Mouse (Mus musculus): ENCODE data around the gene Crtap. TPM values are rescaled to one million over a fixed set of nuclear protein-coding genes. Genes with fewer than 3 reads are reported as not detected.

Gene Crtap
- polyA plus RNA-seq, 1 experiment, result 9.0 TPM

GRCm38 (mm10) chr9:114389371-114389904 lies 1.0 kb downstream of the Crtap start:
- TF ChIP-seq CTCF (IDR thresholded peaks at IDR 0.05; ENCODE audit: control insufficient read depth, insufficient read depth, low read length) (peak; percentile 25; the same call in 1 of the 2 replicates), POLR2A (IDR thresholded peaks at IDR 0.05; ENCODE audit: borderline replicate concordance, control insufficient read depth, low read depth, low read length) (no peak)
- no peak overlapping the region for H3K27ac ChIP-seq (ENCODE audit: control insufficient read depth, insufficient read depth, low read depth, low read length, poor library complexity)
- H3K4me3 ChIP-seq (replicated peaks; ENCODE audit: control insufficient read depth, low read depth, low read length), result peak overlapping the region; percentile 41
- 84% methylated on average over 8 of the region's 8 CpGs for whole genome bisulfite sequencing
- H3K4me1 ChIP-seq (ENCODE audit: control insufficient read depth, insufficient read depth, low read length), result no peaks in the 10 kb centered on the region

- TF ChIP-seq POLR2A (IDR thresholded peaks at IDR 0.05; ENCODE audit: borderline replicate concordance, control insufficient read depth, low read depth, low read length), result no peak
- TF ChIP-seq CTCF (IDR thresholded peaks at IDR 0.05; ENCODE audit: control insufficient read depth, insufficient read depth, low read length), result no peak
- Histone ChIP-seq H3K4me3 (replicated peaks; ENCODE audit: control insufficient read depth, low read depth, low read length) (no peak overlapping the region), H3K4me1 (ENCODE audit: control insufficient read depth, insufficient read depth, low read length) (no peaks in the 10 kb centered on the region), H3K27ac (ENCODE audit: control insufficient read depth, insufficient read depth, low read depth, low read length, poor library complexity) (no peak overlapping the region)
- 80% methylated on average over 3 of the region's 3 CpGs for WGBS
Measured at GRCm38 (mm10) chr9:114388701-114389370, 1.6 kb downstream of the Crtap start.

- no peak for TF ChIP-seq POLR2A (IDR thresholded peaks at IDR 0.05; ENCODE audit: borderline replicate concordance, control insufficient read depth, low read depth, low read length)
- TF ChIP-seq CTCF (IDR thresholded peaks at IDR 0.05; ENCODE audit: control insufficient read depth, insufficient read depth, low read length), result no peak
Measured at GRCm38 (mm10) chr9:114388288-114388687, 2.2 kb downstream of the Crtap start.

GRCm38 (mm10) chr9:114387086-114387485 lies 3.4 kb downstream of the Crtap start:
- 71% methylated on average over 6 of the region's 6 CpGs for WGBS
- no peak overlapping the region for H3K4me3 ChIP-seq (replicated peaks; ENCODE audit: control insufficient read depth, low read depth, low read length)
- TF ChIP-seq POLR2A (IDR thresholded peaks at IDR 0.05; ENCODE audit: borderline replicate concordance, control insufficient read depth, low read depth, low read length) (no peak), CTCF (IDR thresholded peaks at IDR 0.05; ENCODE audit: control insufficient read depth, insufficient read depth, low read length) (no peak)
- no peaks in the 10 kb centered on the region for H3K4me1 ChIP-seq (ENCODE audit: control insufficient read depth, insufficient read depth, low read length)
- H3K27ac ChIP-seq (ENCODE audit: control insufficient read depth, insufficient read depth, low read depth, low read length, poor library complexity), result no peak overlapping the region

More at GRCm38 (mm10) chr9:114388288-114388687, 2.2 kb downstream of the Crtap start:
- no peak overlapping the region for H3K4me3 ChIP-seq (replicated peaks; ENCODE audit: control insufficient read depth, low read depth, low read length)
- no peaks in the 10 kb centered on the region for H3K4me1 ChIP-seq (ENCODE audit: control insufficient read depth, insufficient read depth, low read length)
- 87% methylated on average over 8 of the region's 8 CpGs for WGBS
- no peak overlapping the region for H3K27ac ChIP-seq (ENCODE audit: control insufficient read depth, insufficient read depth, low read depth, low read length, poor library complexity)

- Histone ChIP-seq H3K27ac (ENCODE audit: control insufficient read depth, insufficient read depth, low read depth, low read length, poor library complexity) (no peak overlapping the region), H3K4me1 (ENCODE audit: control insufficient read depth, insufficient read depth, low read length) (no peaks in the 10 kb centered on the region), H3K4me3 (replicated peaks; ENCODE audit: control insufficient read depth, low read depth, low read length) (no peak overlapping the region)
- TF ChIP-seq CTCF (IDR thresholded peaks at IDR 0.05; ENCODE audit: control insufficient read depth, insufficient read depth, low read length) (no peak), POLR2A (IDR thresholded peaks at IDR 0.05; ENCODE audit: borderline replicate concordance, control insufficient read depth, low read depth, low read length) (no peak)
- 91% methylated on average over 10 of the region's 10 CpGs for WGBS
Measured at GRCm38 (mm10) chr9:114385160-114385559, 5.3 kb downstream of the Crtap start.

- TF ChIP-seq CTCF (IDR thresholded peaks at IDR 0.05; ENCODE audit: control insufficient read depth, insufficient read depth, low read length), result no peak
- no peak for TF ChIP-seq POLR2A (IDR thresholded peaks at IDR 0.05; ENCODE audit: borderline replicate concordance, control insufficient read depth, low read depth, low read length)
- WGBS, result 86% methylated on average over 24 of the region's 24 CpGs
- H3K4me3 ChIP-seq (replicated peaks; ENCODE audit: control insufficient read depth, low read depth, low read length), result no peak overlapping the region
Measured at GRCm38 (mm10) chr9:114384691-114385090, 5.8 kb downstream of the Crtap start.

GRCm38 (mm10) chr9:114382936-114383710 lies 7.4 kb downstream of the Crtap start:
- TF ChIP-seq CTCF (IDR thresholded peaks at IDR 0.05; ENCODE audit: control insufficient read depth, insufficient read depth, low read length), result no peak
- TF ChIP-seq POLR2A (IDR thresholded peaks at IDR 0.05; ENCODE audit: borderline replicate concordance, control insufficient read depth, low read depth, low read length), result no peak
- WGBS, result 87% methylated on average over 17 of the region's 17 CpGs
- no peaks in the 10 kb centered on the region for H3K4me1 ChIP-seq (ENCODE audit: control insufficient read depth, insufficient read depth, low read length)
- H3K27ac ChIP-seq (ENCODE audit: control insufficient read depth, insufficient read depth, low read depth, low read length, poor library complexity), result no peak overlapping the region
- H3K4me3 ChIP-seq (replicated peaks; ENCODE audit: control insufficient read depth, low read depth, low read length), result no peak overlapping the region

More at GRCm38 (mm10) chr9:114384691-114385090, 5.8 kb downstream of the Crtap start:
- no peak overlapping the region for H3K27ac ChIP-seq (ENCODE audit: control insufficient read depth, insufficient read depth, low read depth, low read length, poor library complexity)
- no peaks in the 10 kb centered on the region for H3K4me1 ChIP-seq (ENCODE audit: control insufficient read depth, insufficient read depth, low read length)
